Mouse (Mus musculus) lung, adult 18-20 months (tissue): ENCODE measurements around the gene Olfr1342.

ENCODE experiments used
- DNase-seq, 2 experiments: peaks; one replicate each; pipeline ENCODE4 v3.0.0; 2022; ENCODE audit warnings: mixed read lengths in 2 of 2

Olfr1342 gene

GRCm38 (mm10) chr4:118692412-118692973, at the start of gene Olfr1342:
TSS of gene Olfr1342 (minus strand) at chr4:118692756.
- DNase-seq: no peak

GRCm38 (mm10) chr4:118741881-118742280, 49.3 kb upstream of the Olfr1342 start:
- DNase-seq: no peak

GRCm38 (mm10) chr4:118740988-118741698, 48.6 kb upstream of the Olfr1342 start:
- no peak for DNase-seq

GRCm38 (mm10) chr4:118739574-118739973, 47.0 kb upstream of the Olfr1342 start:
- no peak for DNase-seq

- no peak for DNase-seq
These were observed 39.3 kb upstream of the Olfr1342 start, which contains the start of gene Olfr1339 for GRCm38 (mm10) chr4:118731875-118732274. TSS of gene Olfr1339 (plus strand) at chr4:118732175.

GRCm38 (mm10) chr4:118721742-118722483, 29.4 kb upstream of the Olfr1342 start:
- DNase-seq: no peak

- DNase-seq: no peak
These were observed 27.3 kb upstream of the Olfr1342 start, which contains the start of gene Olfr1340 for GRCm38 (mm10) chr4:118719838-118720237. TSS of gene Olfr1340 (plus strand) at chr4:118720138.

- no peak for DNase-seq
These were observed 19.1 kb upstream of the Olfr1342 start for GRCm38 (mm10) chr4:118711656-118712055.

- DNase-seq: no peak
These were observed 15.5 kb upstream of the Olfr1342 start for GRCm38 (mm10) chr4:118708086-118708485.

GRCm38 (mm10) chr4:118703223-118703622, 10.7 kb upstream of the Olfr1342 start, which contains the start of gene Olfr1341:
TSS of gene Olfr1341 (plus strand) at chr4:118703523.
- DNase-seq: no peak

GRCm38 (mm10) chr4:118693812-118694211, 1.3 kb upstream of the Olfr1342 start:
- DNase-seq: no peak

- DNase-seq: peak; percentile 5 to 7
These were observed 5.5 kb downstream of the Olfr1342 start for GRCm38 (mm10) chr4:118687086-118687485.

GRCm38 (mm10) chr4:118658652-118659051, 33.9 kb downstream of the Olfr1342 start, which contains the start of gene Olfr62:
TSS of gene Olfr62 (plus strand) at chr4:118658952.
- DNase-seq: no peak

- DNase-seq: peak; percentile 18 to 32
These were observed 47.3 kb downstream of the Olfr1342 start for GRCm38 (mm10) chr4:118645234-118645633.

- DNase-seq: no peak
These were observed 50.0 kb downstream of the Olfr1342 start for GRCm38 (mm10) chr4:118642346-118643190.
